Mouse (Mus musculus) hindbrain, embryonic 13.5 days (tissue): ENCODE measurements around the gene Synpo2l. TPM values are rescaled to one million over a fixed set of nuclear protein-coding genes. Genes with fewer than 3 reads are reported as not detected.

Experiments
- ATAC-seq: fragments of 200-750 bp; cut with Nextera tagmentation; 2 replicates; pipeline ENCODE4 v1.8.0; 2017; ENCODE audit warnings: moderate TSS enrichment; ENCODE audit not compliant: low FRiP score
- H3K27ac ChIP-seq: fragments of 300-500 bp; sonication (generic); 2 replicates; pipeline ENCODE4 v1.5.1; 2015; ENCODE audit warnings: inconsistent platforms, mild to moderate bottlenecking, moderate library complexity
- H3K27me3 ChIP-seq: fragments of 300-500 bp; sonication (generic); 2 replicates; pipeline ENCODE4 v1.6.1; 2015; ENCODE audit warnings: mild to moderate bottlenecking, inconsistent platforms
- H3K36me3 ChIP-seq: fragments of 300-500 bp; sonication (generic); 2 replicates; pipeline ENCODE4 v1.6.1; 2015; ENCODE audit warnings: mild to moderate bottlenecking, inconsistent platforms
- H3K4me1 ChIP-seq: fragments of 300-500 bp; sonication (generic); replicated peaks from 2 replicates; pipeline ENCODE4 v1.6.1; 2015; ENCODE audit warnings: inconsistent platforms
- H3K4me2 ChIP-seq: fragments of 300-500 bp; sonication (generic); 2 replicates; pipeline ENCODE4 v1.6.1; 2015; ENCODE audit warnings: inconsistent platforms, mild to moderate bottlenecking, moderate library complexity
- H3K4me3 ChIP-seq: fragments of 300-500 bp; sonication (generic); 2 replicates; pipeline ENCODE4 v1.5.1; 2015; ENCODE audit warnings: mild to moderate bottlenecking, inconsistent platforms
- H3K9ac ChIP-seq: fragments of 300-500 bp; sonication (generic); 2 replicates; pipeline ENCODE4 v1.6.1; 2015; ENCODE audit warnings: mild to moderate bottlenecking, inconsistent platforms
- H3K9me3 ChIP-seq: fragments of 300-500 bp; sonication (generic); 2 replicates; pipeline ENCODE4 v1.6.1; 2016; ENCODE audit warnings: inconsistent platforms
- WGBS: fragments of 180-500 bp; shearing (Covaris S2); methylation state at CpG from one replicate; pipeline ENCODE4 v1.1.7; 2015; 5-methylcytosine and 5-hydroxymethylcytosine counted together
- polyA plus RNA-seq: library from polyadenylated mRNA; unstranded; fragments of >200 nt; fragmentation: Nextera tagmentation; extraction: Ambion mirVana; gene quantifications from 2 replicates; pipeline ENCODE4 v1.2.1, GENCODE M21; 2015

Gene Synpo2l
- polyA plus RNA-seq, 1 experiment from 2014 or later = 0.30 TPM

GRCm38 (mm10) chr14:20655731-20656130 lies 12.4 kb downstream of the Synpo2l start:
- H3K27me3 ChIP-seq = 0 out of 2 replicates have a peak, but pooled peaks cover 2% of the 10 kb centered on the region
- ATAC-seq = no peak
- H3K4me3 ChIP-seq = no peak overlapping the region
- H3K9ac ChIP-seq = no peak overlapping the region
- H3K36me3 ChIP-seq = no peaks in the 10 kb centered on the region
- H3K4me1 ChIP-seq = peaks cover 4% of the 10 kb centered on the region; the same call in 1 of the 2 replicates
- no peak overlapping the region for H3K27ac ChIP-seq
- H3K9me3 ChIP-seq = no peaks in the 10 kb centered on the region
- no peak overlapping the region for H3K4me2 ChIP-seq
- WGBS = 76% methylated on average over 9 of the region's 9 CpGs

GRCm38 (mm10) chr14:20654690-20655421 lies 13.3 kb downstream of the Synpo2l start:
- H3K9ac ChIP-seq = no peak overlapping the region
- H3K27me3 ChIP-seq = 0 out of 2 replicates have a peak, but pooled peaks cover 2% of the 10 kb centered on the region
- no peak for ATAC-seq
- no peaks in the 10 kb centered on the region for H3K9me3 ChIP-seq
- no peaks in the 10 kb centered on the region for H3K4me1 ChIP-seq
- no peak overlapping the region for H3K4me2 ChIP-seq
- 82% methylated on average over 9 of the region's 9 CpGs for WGBS
- no peak overlapping the region for H3K27ac ChIP-seq
- no peak overlapping the region for H3K4me3 ChIP-seq
- H3K36me3 ChIP-seq = no peaks in the 10 kb centered on the region

GRCm38 (mm10) chr14:20651722-20652256 lies 16.4 kb downstream of the Synpo2l start:
- no peak overlapping the region for H3K9ac ChIP-seq
- H3K9me3 ChIP-seq = no peaks in the 10 kb centered on the region
- H3K4me1 ChIP-seq = no peaks in the 10 kb centered on the region
- 71% methylated on average over 4 of the region's 4 CpGs for WGBS
- H3K36me3 ChIP-seq = no peaks in the 10 kb centered on the region
- no peaks in the 10 kb centered on the region for H3K27me3 ChIP-seq
- no peak overlapping the region for H3K27ac ChIP-seq
- H3K4me2 ChIP-seq = no peak overlapping the region
- ATAC-seq = no peak
- H3K4me3 ChIP-seq = no peak overlapping the region

DNA sequence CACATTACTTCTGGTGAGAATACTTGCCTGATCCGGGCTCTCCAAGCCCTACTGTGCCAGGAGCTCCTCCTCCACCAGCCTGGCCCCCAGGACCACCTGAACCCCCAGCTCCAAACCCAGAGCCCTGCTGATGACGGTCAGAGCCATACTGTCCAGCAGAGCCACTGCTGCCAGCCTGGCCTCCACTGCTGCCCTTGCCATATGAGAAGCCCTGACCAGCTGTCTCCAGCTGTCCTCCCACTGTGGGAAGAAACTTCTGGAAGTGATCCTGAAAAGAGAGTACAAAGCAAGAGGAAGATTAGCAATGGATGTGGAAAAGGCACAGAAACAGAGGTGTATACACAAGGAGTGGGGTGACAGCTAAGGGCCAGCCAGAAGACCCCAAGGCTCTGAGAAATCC lies 17.2 kb downstream of the Synpo2l start:
- Histone ChIP-seq H3K27me3 (no peaks in the 10 kb centered on the region), H3K4me1 (no peaks in the 10 kb centered on the region), H3K27ac (no peak overlapping the region), H3K4me2 (no peak overlapping the region), H3K4me3 (no peak overlapping the region), H3K36me3 (no peaks in the 10 kb centered on the region), H3K9me3 (no peaks in the 10 kb centered on the region), H3K9ac (no peak overlapping the region)
- ATAC-seq = no peak
- 78% methylated on average over 2 of the region's 2 CpGs for WGBS

DNA sequence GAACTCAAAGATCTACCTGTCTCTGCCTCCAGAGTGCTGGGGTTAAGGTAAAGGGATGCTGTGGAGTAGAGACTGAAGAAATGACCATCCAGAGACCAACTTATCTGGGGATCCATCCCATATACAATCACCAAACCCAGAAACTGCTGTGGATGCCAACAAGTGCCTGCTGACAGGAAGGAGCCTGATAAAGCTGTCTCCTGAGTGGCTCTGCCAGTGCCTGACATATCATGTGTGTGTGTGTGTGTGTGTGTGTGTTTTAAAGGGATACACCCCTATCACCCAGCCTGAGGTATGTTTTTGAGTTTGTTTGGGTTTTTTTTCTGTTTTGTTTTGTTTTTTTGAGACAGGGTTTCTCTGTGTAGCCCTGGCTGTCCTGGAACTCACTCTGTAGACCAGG lies 21.8 kb downstream of the Synpo2l start:
- H3K9me3 ChIP-seq = no peaks in the 10 kb centered on the region
- no peak overlapping the region for H3K4me2 ChIP-seq
- H3K27me3 ChIP-seq = no peaks in the 10 kb centered on the region
- no peak overlapping the region for H3K4me3 ChIP-seq
- no peaks in the 10 kb centered on the region for H3K36me3 ChIP-seq
- no peak for ATAC-seq
- H3K9ac ChIP-seq = no peak overlapping the region
- H3K27ac ChIP-seq = no peak overlapping the region
- H3K4me1 ChIP-seq = peaks cover 8% of the 10 kb centered on the region

GRCm38 (mm10) chr14:20645547-20645946 lies 22.6 kb downstream of the Synpo2l start:
- Histone ChIP-seq H3K36me3 (no peaks in the 10 kb centered on the region), H3K4me3 (no peak overlapping the region), H3K27ac (no peak overlapping the region), H3K27me3 (no peaks in the 10 kb centered on the region), H3K9ac (no peak overlapping the region), H3K9me3 (no peaks in the 10 kb centered on the region), H3K4me2 (no peak overlapping the region), H3K4me1 (peaks cover 8% of the 10 kb centered on the region)
- no peak for ATAC-seq
- WGBS = 28% methylated on average over 3 of the region's 3 CpGs

DNA sequence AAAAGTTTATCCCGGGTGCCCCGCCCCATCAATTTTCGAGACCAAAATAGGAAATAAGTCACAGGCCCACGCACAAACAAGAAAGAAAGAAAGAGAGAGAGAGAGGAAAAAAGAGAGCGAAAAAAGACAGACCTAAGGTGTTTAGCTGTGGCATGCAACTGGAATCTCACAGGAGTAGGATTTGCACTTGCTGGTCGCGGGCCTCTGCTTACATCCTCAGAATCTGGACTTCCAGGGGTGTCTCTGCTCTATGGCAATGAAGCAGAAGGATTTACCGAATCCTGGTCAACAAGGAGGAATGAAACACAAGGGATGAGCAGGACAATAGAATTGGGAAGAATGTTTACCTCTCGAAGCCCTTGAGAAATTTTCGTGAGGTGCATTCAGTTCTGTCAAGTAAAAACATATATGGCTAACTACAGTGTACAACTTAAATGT lies 26.7 kb downstream of the Synpo2l start:
- Histone ChIP-seq H3K36me3 (no peaks in the 10 kb centered on the region), H3K27me3 (no peaks in the 10 kb centered on the region), H3K4me3 (peak overlapping the region; percentile 81), H3K27ac (peak overlapping the region; percentile 94), H3K9ac (peak overlapping the region; percentile 85), H3K4me1 (peaks cover 14% of the 10 kb centered on the region), H3K9me3 (no peaks in the 10 kb centered on the region), H3K4me2 (peak overlapping the region; percentile 84)
- no peak for ATAC-seq
- WGBS = 13% methylated on average over 10 of the region's 10 CpGs

DNA sequence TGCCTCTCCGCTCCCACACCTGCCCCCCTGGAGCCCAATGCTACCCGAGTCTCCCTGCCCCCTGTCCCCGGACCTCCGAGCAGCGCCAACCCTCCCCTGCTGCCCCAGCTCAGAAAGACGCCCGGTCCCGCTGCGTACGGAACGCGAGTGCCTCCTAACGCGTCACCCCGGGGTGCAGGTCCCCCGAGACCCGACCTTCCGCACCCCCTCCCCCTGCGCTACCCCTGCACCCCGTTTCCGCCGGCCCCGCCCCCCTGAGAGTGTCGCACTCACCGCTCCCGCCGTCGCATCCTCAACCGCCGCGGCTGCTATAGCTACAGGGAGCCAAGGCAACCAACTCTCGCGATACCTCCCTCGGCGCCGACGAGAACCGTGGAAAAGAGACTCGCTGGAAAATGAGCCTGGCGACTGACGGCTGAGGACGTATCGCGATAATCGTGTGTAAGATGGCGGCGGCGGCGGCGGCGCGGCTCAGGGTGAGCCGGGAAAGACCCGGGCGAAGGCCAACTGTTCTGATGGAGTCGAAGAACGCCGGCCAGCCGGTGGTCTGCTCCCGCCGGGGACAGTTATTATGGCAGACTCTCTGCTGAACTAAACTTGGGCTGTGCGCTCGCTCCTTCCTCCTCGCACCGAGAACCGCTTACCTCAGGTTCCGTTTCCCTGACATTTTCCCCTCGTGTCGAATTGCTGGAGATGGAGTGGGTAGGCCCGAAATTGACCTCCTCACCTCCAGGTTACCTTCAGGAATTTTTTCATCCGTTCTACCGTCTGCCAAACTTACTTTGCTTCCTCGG lies 27.3 kb downstream of the Synpo2l start, which contains the start of gene Usp54:
TSS of gene Usp54 (minus strand) at position 420 of the 794 bp plus-strand sequence.
- H3K4me2 ChIP-seq = peak within 1 kb of the TSS; percentile 84
- peak; percentile 96 for ATAC-seq
- H3K27me3 ChIP-seq = no peaks in the 10 kb centered on the region
- H3K36me3 ChIP-seq = no peaks in the 10 kb centered on the region
- peak within 1 kb of the TSS; percentile 94 for H3K27ac ChIP-seq
- H3K9ac ChIP-seq = peak within 1 kb of the TSS; percentile 85
- H3K4me1 ChIP-seq = peaks cover 14% of the 10 kb centered on the region
- no peaks in the 10 kb centered on the region for H3K9me3 ChIP-seq
- peak within 1 kb of the TSS; percentile 81 for H3K4me3 ChIP-seq
- WGBS = under 1% methylated on average over 71 of the region's 73 CpGs

DNA sequence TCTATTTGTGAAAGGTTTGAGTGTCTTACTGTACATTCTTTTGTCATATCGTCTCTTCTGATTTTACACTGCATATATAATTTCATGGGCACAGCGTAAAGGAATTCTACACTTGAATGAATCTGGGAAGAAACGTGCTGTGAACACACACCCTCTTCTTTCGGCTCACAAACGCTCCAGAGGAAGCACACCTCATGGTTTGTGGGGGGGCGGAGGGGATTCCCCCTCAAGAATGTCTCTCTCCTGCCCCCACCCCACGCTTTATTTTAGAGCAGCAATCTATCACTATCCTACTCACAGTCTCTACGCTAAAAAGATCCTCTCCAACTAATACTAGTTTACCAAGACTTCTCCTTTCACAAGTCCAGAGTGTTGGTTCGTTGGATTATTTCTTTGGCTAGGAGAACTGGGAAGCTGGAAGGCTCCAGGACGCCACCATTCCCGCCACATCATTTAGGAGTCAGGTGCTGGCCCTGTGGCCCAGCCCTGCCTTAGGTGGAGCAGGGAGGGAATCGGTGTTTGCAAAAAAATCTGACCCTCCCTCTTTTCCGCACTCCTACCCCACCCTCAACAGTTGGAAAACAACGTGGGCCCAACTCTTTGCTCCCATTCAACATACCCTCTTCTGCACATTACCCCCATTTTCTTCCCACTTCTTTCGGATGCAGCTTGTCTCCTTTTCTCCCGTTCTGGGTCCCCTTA lies 28.1 kb downstream of the Synpo2l start:
- no peaks in the 10 kb centered on the region for H3K36me3 ChIP-seq
- H3K27me3 ChIP-seq = no peaks in the 10 kb centered on the region
- peak overlapping the region; percentile 84 for H3K4me2 ChIP-seq
- peak overlapping the region; percentile 81 for H3K4me3 ChIP-seq
- H3K27ac ChIP-seq = peak overlapping the region; percentile 94
- peak overlapping the region; percentile 85 for H3K9ac ChIP-seq
- WGBS = 2% methylated on average over 16 of the region's 16 CpGs
- H3K9me3 ChIP-seq = no peaks in the 10 kb centered on the region
- H3K4me1 ChIP-seq = peaks cover 14% of the 10 kb centered on the region
- ATAC-seq = peak; percentile 76

DNA sequence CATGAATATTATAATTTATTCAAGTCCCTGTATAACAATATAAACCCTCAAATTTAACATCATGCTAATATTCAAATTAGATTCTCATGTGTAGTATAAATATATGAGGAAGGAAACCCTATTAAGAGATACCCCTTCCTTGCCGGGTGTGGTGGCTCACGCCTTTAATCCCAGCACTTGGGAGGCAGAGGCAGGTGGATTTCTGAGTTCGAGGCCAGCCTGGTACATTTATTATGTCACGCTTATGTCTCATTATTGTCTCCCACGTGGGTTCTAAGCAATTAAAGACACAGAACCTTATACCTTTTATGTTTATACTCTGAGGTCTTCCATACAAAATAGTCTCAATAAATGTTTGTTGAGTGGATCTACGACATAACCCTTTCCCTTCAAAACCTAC lies 29.5 kb downstream of the Synpo2l start:
- H3K4me1 ChIP-seq = peaks cover 14% of the 10 kb centered on the region
- H3K4me2 ChIP-seq = no peak overlapping the region
- 91% methylated on average over 6 of the region's 6 CpGs for WGBS
- H3K27ac ChIP-seq = no peak overlapping the region
- no peak overlapping the region for H3K4me3 ChIP-seq
- no peaks in the 10 kb centered on the region for H3K27me3 ChIP-seq
- H3K36me3 ChIP-seq = no peaks in the 10 kb centered on the region
- H3K9ac ChIP-seq = no peak overlapping the region
- ATAC-seq = no peak
- H3K9me3 ChIP-seq = no peaks in the 10 kb centered on the region

DNA sequence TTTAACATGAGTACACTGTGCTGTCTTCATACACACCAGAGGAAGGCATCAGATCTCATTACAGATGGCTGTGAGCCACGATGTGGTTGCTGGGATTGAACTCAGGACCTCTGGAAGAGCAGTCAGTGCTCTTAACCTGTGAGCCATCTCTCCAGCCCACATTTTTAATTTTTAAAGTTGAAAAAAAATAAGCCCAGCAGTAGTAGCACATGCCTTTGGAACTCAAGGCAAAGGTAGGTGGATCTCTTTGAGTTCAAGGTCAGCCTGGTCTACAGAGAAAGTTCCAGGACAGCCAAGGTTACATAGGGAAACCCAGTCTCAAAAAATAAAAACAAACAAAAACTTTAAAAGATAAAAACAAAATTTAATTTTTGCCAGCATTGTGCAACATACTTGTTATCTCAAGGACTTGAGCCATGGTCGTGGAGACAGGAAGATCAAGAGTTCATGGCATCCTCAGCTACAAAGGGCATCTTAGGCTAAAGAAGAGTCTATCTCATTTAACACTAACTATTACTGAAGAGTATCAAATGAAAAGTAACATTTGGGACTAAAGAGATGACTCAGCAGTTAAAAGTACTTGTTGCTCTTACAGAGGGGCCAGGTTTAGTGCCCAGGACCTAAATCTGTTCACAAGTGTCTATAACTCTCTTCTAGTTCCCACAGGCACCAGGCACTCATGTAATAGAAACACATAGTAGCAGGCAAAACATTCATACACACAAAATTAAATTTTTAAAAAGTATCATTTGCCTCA lies 30.2 kb downstream of the Synpo2l start:
- Histone ChIP-seq H3K27ac (no peak overlapping the region), H3K9ac (no peak overlapping the region), H3K9me3 (no peaks in the 10 kb centered on the region), H3K4me1 (peaks cover 14% of the 10 kb centered on the region), H3K36me3 (no peaks in the 10 kb centered on the region), H3K4me2 (no peak overlapping the region), H3K4me3 (no peak overlapping the region), H3K27me3 (no peaks in the 10 kb centered on the region)
- 94% methylated on average over 2 of the region's 2 CpGs for WGBS
- no peak for ATAC-seq
